Mouse (Mus musculus): ENCODE data around the gene Gdpd5. TPM values are rescaled to one million over a fixed set of nuclear protein-coding genes. Genes with fewer than 3 reads are reported as not detected.

Gdpd5 gene
- total RNA-seq, 2 experiments from 2014 or later = 5.4 to 6.7 TPM

GRCm38 (mm10) chr7:99415045-99415444 is 33.8 kb downstream of the Gdpd5 start:
- peak; percentile 82 for DNase-seq
- Histone ChIP-seq H3K4me3 (no peak overlapping the region), H3K27ac (0 out of 2 replicates have a peak overlapping the region, but pooled peaks have one; percentile 21)
- intact Hi-C loops (cut with DNase I) = loop anchor here (5.0 kb wide), 1 partner anchor 33 kb away; the partner anchor contains the start of gene Gdpd5
- TF ChIP-seq CTCF (IDR thresholded peaks at IDR 0.05) = no peak

- intact Hi-C loops (cut with DNase I) = loop anchor here (5.0 kb wide), 1 partner anchor 37 kb away; the partner anchor contains the start of gene Gdpd5
- Histone ChIP-seq H3K4me3 (no peak overlapping the region), H3K27ac (peak overlapping the region; percentile 83)
- TF ChIP-seq CTCF (IDR thresholded peaks at IDR 0.05) = no peak
- DNase-seq = peak; percentile 73
Observed at GRCm38 (mm10) chr7:99419311-99419710, 38.1 kb downstream of the Gdpd5 start.

GRCm38 (mm10) chr7:99421006-99421405 is 39.8 kb downstream of the Gdpd5 start:
- intact Hi-C loops (cut with DNase I) = no loop called here
- Histone ChIP-seq H3K27ac (no peak overlapping the region), H3K4me3 (no peak overlapping the region)
- no peak for DNase-seq
- no peak for TF ChIP-seq CTCF (IDR thresholded peaks at IDR 0.05)

DNA sequence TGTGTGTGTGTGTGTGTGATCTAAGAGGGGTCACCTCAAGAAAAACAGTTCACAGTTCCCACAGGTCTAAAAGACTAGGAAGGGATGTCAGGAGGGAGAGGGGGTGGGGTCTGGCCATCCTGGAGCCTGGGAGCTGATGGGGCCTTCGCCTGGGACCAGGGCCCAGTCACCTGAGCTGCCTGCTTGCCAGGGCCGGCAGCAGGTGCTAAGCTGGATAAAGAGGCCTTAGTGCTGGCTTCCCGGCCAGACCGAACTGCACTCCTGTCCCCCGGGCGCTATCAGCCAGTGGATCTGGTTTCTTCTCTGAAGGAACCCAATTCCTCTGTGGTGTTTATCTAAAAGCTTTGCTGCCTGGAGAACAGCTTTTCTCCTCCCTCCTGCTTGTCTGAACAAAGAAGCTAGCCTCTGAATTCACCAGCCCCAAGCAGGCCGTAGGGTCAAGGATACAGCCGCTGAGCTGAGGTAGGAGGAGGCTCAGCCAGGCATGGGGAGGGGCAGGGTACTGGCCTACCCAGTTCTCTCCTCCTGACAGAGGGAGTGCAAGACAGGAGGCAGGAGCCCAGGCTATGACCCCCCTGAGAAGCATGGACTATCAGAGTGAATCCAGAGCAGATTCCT is 43.4 kb downstream of the Gdpd5 start:
- intact Hi-C loops (cut with DNase I) = no loop called here
- peak; percentile 71 for DNase-seq

DNA sequence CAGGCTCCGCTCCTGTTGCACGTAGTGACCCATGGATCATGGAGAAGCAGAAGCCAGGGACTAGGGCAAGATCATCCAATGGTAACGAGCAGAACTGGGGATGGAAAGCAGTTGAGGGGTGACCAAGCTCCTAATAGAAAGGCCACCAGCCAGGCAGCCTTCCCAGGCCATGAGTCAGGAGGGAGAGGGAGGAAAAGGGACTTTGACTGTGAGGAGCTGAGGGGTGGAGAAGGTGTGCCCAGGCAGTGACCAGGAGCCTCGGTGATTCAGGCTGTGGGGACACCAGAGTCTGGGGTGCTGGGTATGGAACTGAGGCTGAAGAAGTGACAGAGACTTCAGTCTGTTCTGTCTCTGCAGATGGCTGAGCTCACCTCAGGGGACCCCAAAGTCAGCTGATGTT is 44.5 kb downstream of the Gdpd5 start:
- no peak overlapping the region; the same call in 1 of the 2 replicates for H3K27ac ChIP-seq
- intact Hi-C loops (cut with DNase I) = no loop called here
- H3K4me3 ChIP-seq = no peak overlapping the region
- DNase-seq = no peak
- no peak for TF ChIP-seq CTCF (IDR thresholded peaks at IDR 0.05)

More for the DNA sequence above, 43.4 kb downstream of the Gdpd5 start:
- no peak for TF ChIP-seq CTCF (IDR thresholded peaks at IDR 0.05)
- Histone ChIP-seq H3K4me3 (no peak overlapping the region), H3K27ac (peak overlapping the region; percentile 46)

DNA sequence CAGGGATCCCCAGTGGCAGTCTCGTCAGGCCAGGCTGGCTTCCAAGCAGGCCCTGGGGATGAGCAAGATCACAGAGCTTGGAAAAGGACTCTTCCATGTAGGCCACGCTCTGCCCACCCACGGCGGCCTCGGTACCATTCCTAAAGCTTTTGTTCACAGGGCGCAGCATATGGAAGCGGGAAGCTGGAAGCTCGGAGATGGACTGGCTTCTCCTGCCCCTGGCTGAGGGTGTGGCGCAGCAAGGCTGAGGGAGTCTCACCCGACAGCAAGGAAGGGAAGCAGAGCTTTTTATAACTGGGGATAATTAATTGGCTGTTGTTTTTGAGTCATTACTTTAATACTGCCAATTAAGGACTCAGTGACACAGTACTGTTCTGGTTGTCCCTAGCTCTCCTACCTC is 45.8 kb downstream of the Gdpd5 start:
- intact Hi-C loops (cut with DNase I) = no loop called here
- no peak for DNase-seq
- no peak for TF ChIP-seq CTCF (IDR thresholded peaks at IDR 0.05)

DNA sequence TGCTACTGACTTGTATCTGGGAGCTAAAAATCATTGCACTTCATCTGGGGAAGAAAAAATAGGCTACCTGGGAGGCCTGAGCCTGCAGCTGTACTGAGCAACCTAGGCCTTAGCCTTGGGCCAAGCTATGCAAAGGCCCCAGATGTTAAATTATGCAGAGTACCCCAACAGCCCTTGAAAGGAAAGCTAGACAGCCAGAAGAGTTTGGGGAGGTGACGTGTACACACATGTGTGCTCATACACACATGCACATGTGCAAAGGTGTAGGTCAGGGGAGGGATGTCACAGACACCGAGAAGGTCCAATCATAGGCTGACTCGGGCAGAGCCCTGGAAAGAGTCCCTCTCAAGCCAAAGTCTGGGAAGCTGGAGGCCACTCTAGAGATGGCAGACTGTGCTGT is 46.8 kb downstream of the Gdpd5 start:
- intact Hi-C loops (cut with DNase I) = no loop called here
- no peak for DNase-seq
- Histone ChIP-seq H3K27ac (peak overlapping the region; percentile 3), H3K4me3 (no peak overlapping the region)
- TF ChIP-seq CTCF (IDR thresholded peaks at IDR 0.05) = no peak

More for the DNA sequence above, 45.8 kb downstream of the Gdpd5 start:
- Histone ChIP-seq H3K27ac (peak overlapping the region; percentile 62), H3K4me3 (no peak overlapping the region)

- Histone ChIP-seq H3K27ac (no peak overlapping the region), H3K4me3 (no peak overlapping the region)
- no peak for TF ChIP-seq CTCF (IDR thresholded peaks at IDR 0.05)
- no peak for DNase-seq
- intact Hi-C loops (cut with DNase I) = no loop called here
Observed at GRCm38 (mm10) chr7:99428836-99429235, 47.6 kb downstream of the Gdpd5 start.

DNA sequence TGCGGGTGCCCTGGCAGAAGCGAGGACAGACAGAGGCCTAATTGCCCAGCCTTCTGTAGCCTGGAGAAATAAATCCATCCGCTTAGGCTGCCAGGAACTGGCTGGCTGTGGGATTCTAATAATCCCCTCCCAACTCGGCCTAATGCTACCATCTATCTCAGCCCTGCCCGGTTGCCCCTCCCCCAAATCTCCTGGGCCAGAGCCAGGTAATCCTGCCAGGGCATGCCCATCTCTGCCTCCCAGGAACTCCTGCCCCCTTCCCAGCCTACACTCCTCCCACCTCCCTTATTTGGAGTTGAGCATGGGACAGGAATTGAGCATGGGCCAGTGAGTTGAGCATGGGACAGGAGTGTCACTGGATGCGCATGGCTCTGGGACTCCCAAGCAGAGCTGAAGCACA is 48.6 kb downstream of the Gdpd5 start:
- TF ChIP-seq CTCF (IDR thresholded peaks at IDR 0.05) = no peak
- DNase-seq = peak; percentile 42
- no peak overlapping the region for H3K27ac ChIP-seq
- H3K4me3 ChIP-seq = no peak overlapping the region
- intact Hi-C loops (cut with DNase I) = no loop called here

- intact Hi-C loops (cut with DNase I) = no loop called here
- Histone ChIP-seq H3K27ac (no peak overlapping the region), H3K4me3 (no peak overlapping the region)
- no peak for TF ChIP-seq CTCF (IDR thresholded peaks at IDR 0.05)
- DNase-seq = no peak
Observed at GRCm38 (mm10) chr7:99430246-99430645, 49.0 kb downstream of the Gdpd5 start.

DNA sequence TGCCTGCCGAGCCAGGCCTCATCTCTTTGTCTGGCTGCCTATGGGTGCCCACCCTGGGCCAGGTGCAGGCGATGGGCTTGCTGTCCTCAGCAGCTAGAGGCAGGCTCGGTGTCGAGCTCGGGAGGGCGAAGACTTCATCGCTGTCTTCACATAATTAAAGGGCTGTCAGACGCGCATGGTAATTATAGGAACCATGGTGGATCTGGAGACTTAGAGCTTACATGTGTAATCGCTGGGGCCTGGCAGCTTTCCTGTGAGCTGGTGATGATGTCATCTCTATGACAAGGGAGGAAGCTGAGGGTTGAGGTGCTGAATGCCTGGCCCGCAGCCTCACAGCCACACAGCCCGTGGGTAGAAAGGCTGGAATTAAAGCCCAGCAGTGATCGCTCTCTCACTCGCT is 51.0 kb downstream of the Gdpd5 start:
- no peak for TF ChIP-seq CTCF (IDR thresholded peaks at IDR 0.05)
- H3K4me3 ChIP-seq = no peak overlapping the region
- no peak overlapping the region for H3K27ac ChIP-seq
- intact Hi-C loops (cut with DNase I) = no loop called here
- DNase-seq = no peak

DNA sequence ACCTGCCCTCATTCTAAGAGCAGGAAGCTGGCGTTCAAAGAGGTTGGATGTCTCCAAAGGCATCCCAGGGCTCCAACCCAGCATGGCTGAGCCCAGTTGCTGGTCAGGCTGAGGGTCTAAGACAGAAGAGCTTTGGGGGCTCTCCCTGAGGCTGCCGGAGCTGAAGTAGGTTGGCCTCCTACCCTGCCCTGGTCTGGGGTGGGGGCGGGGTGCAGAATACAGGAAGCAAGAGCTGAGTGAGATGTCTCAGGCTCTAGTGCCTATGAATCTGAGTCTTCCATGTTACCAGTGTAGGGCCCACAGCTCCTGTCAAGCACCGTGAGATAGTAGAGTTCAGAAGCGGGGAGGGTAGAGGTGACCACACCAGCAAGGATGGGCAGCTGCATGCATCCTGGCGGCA is 51.6 kb downstream of the Gdpd5 start:
- no peak for DNase-seq
- intact Hi-C loops (cut with DNase I) = no loop called here
- no peak overlapping the region for H3K27ac ChIP-seq
- no peak overlapping the region for H3K4me3 ChIP-seq
- TF ChIP-seq CTCF (IDR thresholded peaks at IDR 0.05) = no peak

DNA sequence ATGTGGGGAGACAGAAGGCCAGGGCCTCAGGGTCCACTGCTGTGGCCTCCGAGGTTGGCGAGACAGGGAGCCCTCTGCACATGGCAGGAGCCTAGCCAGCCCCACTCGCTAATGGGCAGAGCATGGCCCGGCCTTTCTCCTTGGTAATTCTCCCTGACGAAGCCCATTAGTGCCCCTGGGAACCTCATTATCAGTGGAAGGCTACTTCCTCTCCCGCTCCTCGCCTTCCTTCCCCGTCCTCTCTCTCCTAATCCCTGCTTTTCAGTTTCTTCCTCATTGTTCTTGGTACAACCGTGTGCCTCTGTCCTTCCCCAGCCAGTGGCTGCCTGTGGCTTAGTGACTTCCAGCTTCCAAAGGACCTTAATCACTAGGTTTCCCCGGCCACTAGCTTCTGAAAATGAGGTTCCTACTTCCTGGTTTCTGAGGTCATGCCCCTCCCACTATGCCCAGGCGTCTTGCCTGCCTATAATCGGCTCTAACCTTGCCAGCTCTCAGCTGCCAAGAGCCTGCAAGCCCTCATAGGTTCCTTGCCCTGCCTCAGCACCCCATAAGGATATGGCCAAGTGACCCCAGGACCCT is 53.5 kb downstream of the Gdpd5 start:
- no peak for DNase-seq
- H3K27ac ChIP-seq = no peak overlapping the region
- no peak for TF ChIP-seq CTCF (IDR thresholded peaks at IDR 0.05)
- H3K4me3 ChIP-seq = no peak overlapping the region
- intact Hi-C loops (cut with DNase I) = no loop called here

DNA sequence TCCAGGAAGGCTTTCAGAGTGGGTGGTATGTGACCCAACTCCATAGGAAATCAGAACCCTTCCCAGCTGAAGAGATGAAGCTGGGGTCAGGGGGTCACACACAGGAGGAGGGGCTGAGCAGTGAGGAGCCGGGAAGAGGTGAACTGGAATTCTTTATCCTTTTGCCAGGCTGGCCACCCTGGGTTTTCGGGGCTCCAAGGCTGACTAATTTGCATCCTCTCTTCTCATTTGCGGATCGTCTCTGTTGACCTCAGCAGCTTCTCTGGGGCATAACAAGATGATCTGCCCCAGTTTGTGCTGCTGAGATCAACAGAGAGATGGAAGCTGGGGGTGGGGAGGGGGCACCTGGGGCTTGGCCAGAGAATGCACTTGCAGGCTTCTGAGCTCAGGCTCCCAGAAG is 55.3 kb downstream of the Gdpd5 start:
- no peak for TF ChIP-seq CTCF (IDR thresholded peaks at IDR 0.05)
- intact Hi-C loops (cut with DNase I) = no loop called here
- H3K4me3 ChIP-seq = no peak overlapping the region
- DNase-seq = no peak
- no peak overlapping the region for H3K27ac ChIP-seq

Measured in gastrocnemius, adult 2 months (tissue).